Mouse (Mus musculus): ENCODE data around the gene Adamts10. TPM values are rescaled to one million over a fixed set of nuclear protein-coding genes. Genes with fewer than 3 reads are reported as not detected.

Gene Adamts10
- polyA plus RNA-seq, 1 experiment from 2014 or later = 5.9 TPM

DNA sequence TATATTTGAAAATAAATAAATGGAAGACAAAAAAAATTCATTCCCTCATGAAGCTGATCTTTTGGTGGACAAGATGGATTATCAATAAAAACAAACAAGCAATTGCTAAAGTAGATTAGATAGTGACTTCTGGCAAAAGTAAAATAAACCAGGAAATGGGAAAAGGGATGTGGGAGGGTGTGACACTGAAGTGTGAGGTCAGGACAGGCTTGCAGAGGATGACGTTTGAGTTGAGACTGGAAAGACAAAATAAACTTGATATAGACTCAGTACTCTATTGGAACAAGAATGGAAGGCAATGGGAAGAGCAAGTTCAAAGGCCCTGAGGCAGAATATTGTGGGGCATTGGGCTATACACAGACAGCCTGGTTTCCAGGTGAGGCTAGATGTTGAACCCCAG lies 3.6 kb upstream of the Adamts10 start:
- no peaks in the 10 kb centered on the region for H3K4me1 ChIP-seq (replicated peaks; ENCODE audit: control insufficient read depth, insufficient read depth, low read length)
- 3% methylated on average over 1 of the region's 1 CpGs for WGBS
- no peak for TF ChIP-seq CTCF (IDR thresholded peaks at IDR 0.05; ENCODE audit: low read depth)
- no peak overlapping the region for H3K4me3 ChIP-seq (ENCODE audit: low read depth, low read length)
- H3K4me2 ChIP-seq (replicated peaks; ENCODE audit: low read depth) = no peak overlapping the region
- no peaks in the 10 kb centered on the region for H3K9me3 ChIP-seq (ENCODE audit: control insufficient read depth)
- no peak overlapping the region for H3K27ac ChIP-seq (ENCODE audit: low read depth, low read length)
- H3K9ac ChIP-seq (ENCODE audit: low read depth, low read length) = no peak overlapping the region
- no peak for ATAC-seq
- no peaks in the 10 kb centered on the region for H3K36me3 ChIP-seq (ENCODE audit: control insufficient read depth, insufficient read depth)
- no peaks in the 10 kb centered on the region for H3K27me3 ChIP-seq (replicated peaks; ENCODE audit: control insufficient read depth, insufficient read depth, low read length)

DNA sequence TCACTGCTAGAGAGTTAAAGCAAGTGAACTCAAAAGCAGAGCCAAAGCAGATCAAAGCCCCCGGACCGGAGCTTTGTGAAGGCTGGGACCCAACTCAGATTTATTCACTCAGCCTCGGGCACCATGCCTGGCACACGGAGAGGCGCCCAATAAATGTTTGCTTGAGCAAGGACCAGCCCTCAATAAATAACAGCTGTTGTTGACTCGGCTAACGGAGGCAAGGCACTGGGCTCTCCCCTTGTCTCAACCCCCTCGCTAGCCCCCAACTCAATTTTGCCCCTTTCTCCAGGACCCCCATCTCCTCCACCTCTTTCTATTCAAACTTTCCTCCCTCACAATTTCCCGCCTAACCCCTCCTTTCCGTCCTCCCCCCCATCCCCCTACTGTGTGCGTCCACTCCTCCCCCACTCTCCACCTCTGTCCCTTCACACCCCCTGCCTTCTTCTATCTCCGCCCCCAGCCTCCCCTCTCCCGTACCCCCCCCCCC lies 530 bp upstream of the Adamts10 start:
- Histone ChIP-seq H3K4me2 (replicated peaks; ENCODE audit: low read depth) (peak overlapping the region; percentile 81), H3K9ac (ENCODE audit: low read depth, low read length) (peak overlapping the region; percentile 62; the same call in 1 of the 2 replicates), H3K4me3 (ENCODE audit: low read depth, low read length) (peak overlapping the region; percentile 63), H3K27me3 (replicated peaks; ENCODE audit: control insufficient read depth, insufficient read depth, low read length) (no peaks in the 10 kb centered on the region), H3K9me3 (ENCODE audit: control insufficient read depth) (no peaks in the 10 kb centered on the region), H3K36me3 (ENCODE audit: control insufficient read depth, insufficient read depth) (no peaks in the 10 kb centered on the region), H3K4me1 (replicated peaks; ENCODE audit: control insufficient read depth, insufficient read depth, low read length) (no peaks in the 10 kb centered on the region), H3K27ac (ENCODE audit: low read depth, low read length) (no peak overlapping the region)
- WGBS = 8% methylated on average over 13 of the region's 13 CpGs
- no peak for TF ChIP-seq CTCF (IDR thresholded peaks at IDR 0.05; ENCODE audit: low read depth)
- ATAC-seq = no peak

DNA sequence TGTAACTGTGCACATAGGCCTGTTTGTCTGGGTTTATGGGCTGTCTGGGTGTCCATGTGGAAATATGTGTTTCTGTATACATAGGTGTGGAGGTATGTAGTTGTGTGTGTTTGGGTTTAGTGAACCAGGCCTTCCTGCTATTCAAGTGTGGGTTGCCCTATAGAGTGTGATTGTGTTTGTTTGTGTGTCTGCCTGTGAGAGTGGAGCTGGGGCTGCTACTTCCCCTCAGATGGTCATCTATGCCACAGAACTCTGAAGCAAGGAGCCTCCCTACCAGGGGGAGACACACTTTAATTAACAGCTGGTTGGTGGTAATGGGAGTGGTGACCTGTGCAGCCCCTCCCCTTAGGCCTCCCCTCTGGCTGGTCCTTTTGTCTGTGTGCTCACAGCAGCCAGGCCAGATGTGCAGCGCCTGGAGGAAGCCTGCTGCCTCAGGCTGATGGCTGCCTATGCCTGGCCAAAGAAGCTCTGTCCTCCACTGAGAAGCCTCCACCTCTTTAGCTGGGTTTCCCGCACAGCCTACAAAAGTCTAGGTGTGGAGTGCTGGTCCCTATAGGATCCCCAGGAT lies 886 bp downstream of the Adamts10 start:
- no peak overlapping the region for H3K9ac ChIP-seq (ENCODE audit: low read depth, low read length)
- H3K27ac ChIP-seq (ENCODE audit: low read depth, low read length) = no peak overlapping the region
- no peak for TF ChIP-seq CTCF (IDR thresholded peaks at IDR 0.05; ENCODE audit: low read depth)
- peak overlapping the region; percentile 81 for H3K4me2 ChIP-seq (replicated peaks; ENCODE audit: low read depth)
- no peaks in the 10 kb centered on the region for H3K27me3 ChIP-seq (replicated peaks; ENCODE audit: control insufficient read depth, insufficient read depth, low read length)
- 0 out of 2 replicates have a peak, but pooled peaks cover 4% of the 10 kb centered on the region for H3K36me3 ChIP-seq (ENCODE audit: control insufficient read depth, insufficient read depth)
- H3K9me3 ChIP-seq (ENCODE audit: control insufficient read depth) = no peaks in the 10 kb centered on the region
- 38% methylated on average over 2 of the region's 2 CpGs for WGBS
- no peaks in the 10 kb centered on the region for H3K4me1 ChIP-seq (replicated peaks; ENCODE audit: control insufficient read depth, insufficient read depth, low read length)
- ATAC-seq = no peak; the same call in 1 of the 2 replicates
- peak overlapping the region; percentile 63 for H3K4me3 ChIP-seq (ENCODE audit: low read depth, low read length)

DNA sequence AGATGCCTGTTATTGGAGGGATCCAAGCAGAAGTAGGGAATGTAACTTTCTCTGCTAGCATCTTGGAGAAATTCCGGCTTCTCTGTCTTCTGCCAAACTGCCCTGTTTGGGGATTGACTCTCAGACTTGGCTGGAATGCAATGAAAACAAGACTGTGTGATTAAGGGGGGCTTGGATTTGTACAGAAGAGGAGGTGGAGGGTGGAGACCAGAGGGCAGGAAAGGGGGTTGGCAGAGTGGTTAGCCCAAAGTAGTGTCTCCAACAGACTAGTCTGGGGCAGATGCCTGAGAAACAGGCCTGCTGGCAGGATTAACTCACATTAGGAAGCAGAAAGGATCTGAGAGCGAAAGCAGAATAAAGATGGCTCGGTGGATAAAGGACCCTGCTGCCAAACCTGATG lies 2.5 kb downstream of the Adamts10 start:
- H3K9me3 ChIP-seq (ENCODE audit: control insufficient read depth) = no peaks in the 10 kb centered on the region
- WGBS = 80% methylated on average over 3 of the region's 3 CpGs
- no peak overlapping the region for H3K9ac ChIP-seq (ENCODE audit: low read depth, low read length)
- ATAC-seq = no peak
- no peaks in the 10 kb centered on the region for H3K4me1 ChIP-seq (replicated peaks; ENCODE audit: control insufficient read depth, insufficient read depth, low read length)
- H3K27me3 ChIP-seq (replicated peaks; ENCODE audit: control insufficient read depth, insufficient read depth, low read length) = no peaks in the 10 kb centered on the region
- H3K27ac ChIP-seq (ENCODE audit: low read depth, low read length) = no peak overlapping the region; the same call in 1 of the 2 replicates
- H3K36me3 ChIP-seq (ENCODE audit: control insufficient read depth, insufficient read depth) = peaks cover 11% of the 10 kb centered on the region; the same call in 1 of the 2 replicates
- no peak for TF ChIP-seq CTCF (IDR thresholded peaks at IDR 0.05; ENCODE audit: low read depth)
- peak overlapping the region; percentile 13; the same call in 1 of the 2 replicates for H3K4me2 ChIP-seq (replicated peaks; ENCODE audit: low read depth)
- H3K4me3 ChIP-seq (ENCODE audit: low read depth, low read length) = no peak overlapping the region

DNA sequence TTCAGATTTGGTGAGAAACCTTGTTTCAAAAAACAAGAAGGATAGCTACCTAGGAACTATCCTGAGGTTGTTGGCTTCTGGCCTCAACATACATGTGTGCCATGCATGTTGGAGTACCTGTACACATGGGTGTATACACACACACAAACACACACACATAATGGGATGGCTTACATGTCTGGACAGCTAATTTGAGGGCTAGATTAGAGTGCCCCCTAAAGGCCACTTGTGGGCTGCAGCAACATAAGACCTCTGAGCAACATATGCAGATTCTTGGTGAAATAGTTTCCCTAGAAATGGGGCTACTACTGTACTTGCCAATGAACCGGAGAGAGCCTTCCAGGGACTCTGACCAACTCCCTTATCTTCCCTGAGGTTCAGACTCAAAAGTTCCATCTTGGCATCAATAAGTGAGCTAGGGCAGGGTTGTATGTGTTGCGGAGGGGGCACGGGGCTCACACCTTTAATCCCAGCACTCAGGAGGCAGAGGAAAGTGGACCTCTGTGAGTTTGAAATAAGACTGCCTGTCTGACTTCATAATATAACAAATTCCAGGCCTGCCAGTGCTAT lies 15.2 kb downstream of the Adamts10 start:
- Histone ChIP-seq H3K27me3 (replicated peaks; ENCODE audit: control insufficient read depth, insufficient read depth, low read length) (no peaks in the 10 kb centered on the region), H3K4me1 (replicated peaks; ENCODE audit: control insufficient read depth, insufficient read depth, low read length) (no peaks in the 10 kb centered on the region), H3K27ac (ENCODE audit: low read depth, low read length) (no peak overlapping the region), H3K9me3 (ENCODE audit: control insufficient read depth) (no peaks in the 10 kb centered on the region), H3K4me2 (replicated peaks; ENCODE audit: low read depth) (no peak overlapping the region), H3K4me3 (ENCODE audit: low read depth, low read length) (no peak overlapping the region), H3K9ac (ENCODE audit: low read depth, low read length) (no peak overlapping the region), H3K36me3 (ENCODE audit: control insufficient read depth, insufficient read depth) (no peaks in the 10 kb centered on the region)
- WGBS = 90% methylated on average over 3 of the region's 3 CpGs
- ATAC-seq = no peak
- peak; percentile 87 for TF ChIP-seq CTCF (IDR thresholded peaks at IDR 0.05; ENCODE audit: low read depth)

DNA sequence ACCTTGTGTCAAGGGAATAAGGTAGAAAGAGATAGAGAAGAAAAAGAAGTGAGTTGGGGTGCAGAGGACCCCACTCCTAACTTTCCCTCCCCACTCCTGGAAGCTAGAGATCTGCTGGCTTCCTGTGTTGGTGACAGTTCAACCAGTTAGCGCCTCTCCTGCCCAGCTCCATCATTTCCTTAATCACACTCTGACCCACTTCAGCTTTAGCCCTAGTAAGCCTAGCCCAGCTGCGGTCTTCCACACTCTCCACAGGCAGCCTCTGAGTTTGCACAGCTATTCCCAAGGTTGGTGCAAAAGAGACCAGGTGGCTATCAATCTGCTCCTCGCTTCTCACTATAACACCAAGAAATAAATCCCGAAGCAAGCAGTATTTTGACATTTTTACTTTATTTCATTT lies 15.9 kb downstream of the Adamts10 start:
- Histone ChIP-seq H3K9me3 (ENCODE audit: control insufficient read depth) (no peaks in the 10 kb centered on the region), H3K4me2 (replicated peaks; ENCODE audit: low read depth) (no peak overlapping the region), H3K27ac (ENCODE audit: low read depth, low read length) (no peak overlapping the region), H3K4me3 (ENCODE audit: low read depth, low read length) (no peak overlapping the region), H3K9ac (ENCODE audit: low read depth, low read length) (no peak overlapping the region), H3K27me3 (replicated peaks; ENCODE audit: control insufficient read depth, insufficient read depth, low read length) (no peaks in the 10 kb centered on the region), H3K4me1 (replicated peaks; ENCODE audit: control insufficient read depth, insufficient read depth, low read length) (no peaks in the 10 kb centered on the region), H3K36me3 (ENCODE audit: control insufficient read depth, insufficient read depth) (no peaks in the 10 kb centered on the region)
- TF ChIP-seq CTCF (IDR thresholded peaks at IDR 0.05; ENCODE audit: low read depth) = no peak
- no peak for ATAC-seq
- WGBS = 89% methylated on average over 4 of the region's 4 CpGs
